Mouse (Mus musculus): Measurements from ENCODE around the gene Slc35a1.

DNA sequence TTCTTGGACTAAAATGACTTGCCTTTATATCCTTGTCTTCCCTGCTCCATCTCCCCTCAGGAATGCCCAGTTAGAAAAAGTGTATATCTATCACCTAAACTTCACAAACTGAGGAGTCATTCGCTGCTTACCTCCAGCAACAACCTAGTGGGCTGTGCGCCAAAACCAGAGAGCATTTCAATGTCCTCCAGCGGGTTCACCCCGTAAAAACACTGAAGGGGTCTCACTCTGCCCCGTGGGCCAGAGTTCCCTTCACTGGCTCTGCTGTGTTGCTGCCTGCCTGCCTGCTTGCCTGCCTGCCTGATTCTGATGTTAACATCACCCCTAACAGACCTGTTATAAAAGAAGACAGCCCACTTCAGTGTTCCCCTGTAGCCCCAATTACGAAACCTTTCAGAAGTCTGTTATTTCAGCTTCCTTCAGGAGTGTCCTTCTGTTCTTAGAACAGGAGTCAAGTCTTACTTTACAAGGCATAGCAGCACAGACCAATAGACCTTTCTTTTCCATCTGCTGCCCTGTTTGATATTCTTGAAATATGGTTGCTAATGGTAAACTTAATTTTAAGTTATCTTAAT lies 73.6 kb downstream of the Slc35a1 start:
- TF ChIP-seq EP300 (IDR thresholded peaks at IDR 0.05) (no peak), CTCF (IDR thresholded peaks at IDR 0.05) (no peak)
